Mouse (Mus musculus) frontal cortex, adult 2 months (tissue): ENCODE measurements around the gene Veph1. TPM values are rescaled to one million over a fixed set of nuclear protein-coding genes. Genes with fewer than 3 reads are reported as not detected.
A peak's percentile ranks its signal among the peaks of the same experiment; 100 is the strongest.

Source experiments
- DNase-seq, 2 experiments: peaks; one replicate each; pipeline ENCODE4 v3.0.0; 2022; ENCODE audit warnings: low spot score in 1 of 2; ENCODE audit errors: extremely low spot score in 1 of 2
- polyA plus RNA-seq: library from polyadenylated mRNA; depleted of rRNA; stranded (reverse); fragments of >200 nt; gene quantifications from 2 replicates; pipeline ENCODE4 v1.2.3, GENCODE M21; 2012

The Veph1 gene
- polyA plus RNA-seq, 1 experiment = 0.20 TPM

- DNase-seq = no peak
Measured at GRCm38 (mm10) chr3:66131264-66131950, 165.2 kb downstream of the Veph1 start.

GRCm38 (mm10) chr3:66129689-66130088 lies 166.9 kb downstream of the Veph1 start:
- no peak for DNase-seq

GRCm38 (mm10) chr3:66105493-66105892 lies 191.1 kb downstream of the Veph1 start:
- no peak for DNase-seq

- no peak for DNase-seq
Measured at GRCm38 (mm10) chr3:66102599-66102932, 194.1 kb downstream of the Veph1 start.

- no peak for DNase-seq
Measured at GRCm38 (mm10) chr3:66101809-66102598, 194.6 kb downstream of the Veph1 start.

- DNase-seq = no peak
Measured at GRCm38 (mm10) chr3:66101074-66101473, 195.6 kb downstream of the Veph1 start.

DNA sequence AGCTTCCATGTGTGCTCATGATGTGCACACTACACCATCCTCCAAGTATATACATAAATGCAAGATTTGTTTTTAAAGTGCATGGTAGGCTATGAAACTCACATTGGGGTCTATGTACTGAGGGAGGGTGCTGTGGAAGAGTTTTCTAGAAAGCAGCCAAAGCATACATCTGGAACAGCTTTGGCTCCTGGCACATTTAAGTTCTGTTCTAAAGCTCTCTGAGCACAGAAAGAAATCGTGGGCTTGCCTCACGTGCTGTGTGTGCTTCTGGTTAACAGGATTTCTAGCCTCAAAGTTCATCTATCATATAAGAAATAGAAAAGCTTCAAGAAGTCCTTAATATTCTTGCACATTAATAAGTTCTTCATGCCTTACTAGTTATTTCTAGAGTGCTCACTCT lies 204.9 kb downstream of the Veph1 start:
- DNase-seq = no peak

DNA sequence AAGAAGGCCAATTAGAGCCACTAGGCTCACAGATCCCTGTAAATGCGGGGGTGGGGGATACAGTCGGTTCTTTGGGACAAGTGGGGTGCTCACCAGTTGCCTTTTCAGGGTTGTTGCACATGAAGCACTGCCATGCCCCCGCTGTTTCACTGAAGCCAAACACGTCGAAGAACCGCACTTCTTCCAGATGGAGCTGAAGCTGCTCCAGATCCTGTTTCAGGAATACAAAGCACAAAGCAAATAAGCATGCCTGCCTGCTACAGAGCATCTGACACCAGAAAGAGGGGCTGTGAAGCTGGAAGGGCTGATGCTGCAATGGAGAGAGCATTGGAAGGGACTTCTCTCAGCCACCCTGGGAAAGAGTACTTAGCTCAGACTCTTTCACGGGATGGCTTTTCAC lies 209.0 kb downstream of the Veph1 start:
- DNase-seq = peak in 1 of 2 experiments; percentile 11

DNA sequence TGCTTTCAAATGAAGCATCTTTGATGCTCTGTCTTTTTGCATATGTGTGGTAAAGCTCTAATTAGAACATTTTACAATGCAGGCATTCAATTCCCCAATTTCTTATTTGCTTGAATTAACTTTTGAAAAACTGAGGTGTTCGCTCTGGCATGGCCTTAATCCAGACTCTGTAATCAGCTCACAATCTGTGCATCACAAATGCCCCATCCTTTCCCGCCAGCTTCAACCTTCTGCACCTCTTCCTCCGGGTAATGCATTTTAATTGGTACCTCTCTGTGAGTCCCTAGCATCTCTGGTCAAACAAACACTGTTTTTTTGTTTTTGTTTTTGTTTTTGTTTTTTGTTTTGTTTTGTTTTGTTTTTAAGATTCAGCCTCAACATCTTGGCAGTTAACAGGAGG lies 212.8 kb downstream of the Veph1 start:
- no peak for DNase-seq

GRCm38 (mm10) chr3:66083407-66083806 lies 213.2 kb downstream of the Veph1 start:
- DNase-seq = no peak

DNA sequence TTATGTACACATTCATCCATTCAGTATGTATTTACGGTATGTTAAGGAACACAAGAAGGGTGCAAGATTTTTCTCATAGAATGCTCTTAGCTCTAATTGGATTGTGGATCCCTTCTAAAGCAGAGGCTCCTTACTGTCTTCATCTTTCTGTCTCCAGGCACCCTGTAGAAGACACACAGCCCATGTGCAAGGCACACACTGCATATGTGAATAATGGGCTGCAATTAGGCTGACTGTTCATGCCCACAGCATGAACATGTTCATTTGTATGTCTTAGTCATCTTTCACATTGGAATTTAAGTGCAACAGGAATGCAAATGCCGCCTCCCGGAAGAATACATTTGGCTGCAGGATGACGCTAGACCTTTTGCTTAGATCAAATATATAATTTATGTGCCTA lies 213.7 kb downstream of the Veph1 start:
- peak in 1 of 2 experiments; percentile 6 for DNase-seq

GRCm38 (mm10) chr3:66081363-66081736 lies 215.3 kb downstream of the Veph1 start:
- DNase-seq = no peak

DNA sequence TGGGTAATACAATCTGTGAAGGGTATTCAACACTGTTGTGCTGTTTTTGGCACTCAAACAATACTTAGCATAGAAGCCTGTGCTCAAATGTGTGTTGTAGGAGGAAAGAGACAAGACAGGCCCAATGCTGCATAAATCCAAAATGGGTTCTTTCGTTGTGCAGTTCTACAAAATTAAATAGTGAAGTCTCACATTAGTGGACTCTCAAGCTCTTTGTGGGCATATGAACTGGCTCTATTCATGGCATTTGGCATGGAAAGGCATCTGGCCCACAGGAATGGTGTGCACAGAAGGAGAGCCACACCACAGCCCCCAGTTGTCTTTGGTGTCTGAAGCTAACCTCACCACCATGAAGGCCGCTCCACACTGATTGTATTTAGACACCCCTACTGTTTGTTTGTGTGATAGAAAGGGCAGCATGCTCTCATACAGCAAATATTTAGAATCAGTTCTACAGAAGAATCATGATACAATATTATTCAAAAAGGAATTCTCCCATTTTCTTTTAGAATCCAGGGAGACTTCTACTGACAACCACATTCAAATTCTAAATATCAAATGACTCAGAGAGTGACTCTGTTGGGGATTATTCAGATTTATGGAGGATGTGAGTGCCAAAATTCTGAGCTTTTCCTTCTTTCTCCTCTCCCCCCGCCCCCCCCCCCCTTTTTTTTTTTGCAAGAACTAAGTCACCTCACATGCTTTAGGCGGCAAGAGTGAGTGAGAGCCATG lies 215.8 kb downstream of the Veph1 start:
- peak in 1 of 2 experiments; percentile 30 for DNase-seq

- DNase-seq = peak in 1 of 2 experiments; percentile 33
Measured at GRCm38 (mm10) chr3:66079886-66080285, 216.8 kb downstream of the Veph1 start.

DNA sequence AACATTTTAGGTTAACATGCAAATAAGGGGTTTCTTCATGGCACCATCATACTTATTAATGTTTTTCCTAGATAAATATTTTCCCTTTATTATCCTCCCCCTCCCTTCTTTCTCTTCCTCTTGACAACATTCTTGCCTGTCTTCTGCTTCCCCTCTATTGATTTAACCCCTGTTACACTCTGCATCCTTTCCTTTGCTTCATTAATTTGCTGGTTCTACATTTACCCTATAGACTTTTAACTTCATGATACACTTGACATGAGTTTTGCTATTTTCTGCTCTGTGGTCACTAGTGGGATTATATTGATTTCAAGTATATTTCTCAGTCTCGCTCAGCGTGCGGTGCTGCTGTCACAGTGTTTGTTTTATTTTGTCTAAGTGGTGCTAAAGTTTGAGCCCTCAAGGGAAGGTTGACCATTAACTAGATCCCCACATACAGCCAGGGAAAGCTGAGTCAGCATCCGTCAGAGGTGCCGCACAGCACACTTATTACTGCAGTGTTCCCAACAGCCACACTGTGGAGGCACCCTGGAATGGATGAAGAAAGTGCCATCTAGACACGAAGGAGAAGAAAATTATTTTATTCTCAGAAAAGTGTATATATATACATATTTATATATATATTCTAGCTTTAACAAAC lies 217.6 kb downstream of the Veph1 start:
- no peak for DNase-seq

DNA sequence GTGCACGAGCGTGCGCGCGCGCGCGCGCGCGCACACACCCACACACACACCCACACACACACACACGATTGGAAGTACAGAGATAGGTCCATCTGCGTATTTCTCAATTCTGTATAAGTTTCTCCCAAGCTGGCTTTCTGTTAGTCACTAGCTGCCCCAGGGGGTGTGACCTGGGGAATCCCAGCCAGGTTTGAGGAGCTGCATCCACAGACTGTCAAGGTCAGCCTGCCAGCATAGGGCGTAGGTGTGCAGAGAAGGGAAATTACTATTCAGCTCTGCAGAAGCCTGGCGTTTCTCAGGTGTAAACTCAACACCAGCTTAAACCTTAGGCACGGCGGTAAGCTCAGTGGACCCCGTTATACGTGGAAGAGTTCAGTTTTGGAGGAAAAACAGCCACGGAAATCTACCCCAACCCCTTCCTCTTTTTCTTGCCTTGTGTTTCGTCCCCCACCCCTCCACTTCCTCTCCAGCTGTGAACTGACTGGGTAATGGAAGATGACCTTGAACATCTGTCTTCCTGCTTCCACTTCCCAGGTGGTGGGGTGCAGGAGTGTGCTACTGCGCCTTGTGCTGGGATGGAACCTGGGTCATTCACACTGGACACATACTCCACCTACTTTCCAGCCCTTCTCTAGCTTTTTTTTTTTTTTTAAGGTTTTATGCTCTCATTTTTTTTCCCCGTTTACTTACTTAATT lies 218.5 kb downstream of the Veph1 start:
- DNase-seq = no peak

GRCm38 (mm10) chr3:66070274-66070673 lies 226.4 kb downstream of the Veph1 start:
- DNase-seq = no peak

DNA sequence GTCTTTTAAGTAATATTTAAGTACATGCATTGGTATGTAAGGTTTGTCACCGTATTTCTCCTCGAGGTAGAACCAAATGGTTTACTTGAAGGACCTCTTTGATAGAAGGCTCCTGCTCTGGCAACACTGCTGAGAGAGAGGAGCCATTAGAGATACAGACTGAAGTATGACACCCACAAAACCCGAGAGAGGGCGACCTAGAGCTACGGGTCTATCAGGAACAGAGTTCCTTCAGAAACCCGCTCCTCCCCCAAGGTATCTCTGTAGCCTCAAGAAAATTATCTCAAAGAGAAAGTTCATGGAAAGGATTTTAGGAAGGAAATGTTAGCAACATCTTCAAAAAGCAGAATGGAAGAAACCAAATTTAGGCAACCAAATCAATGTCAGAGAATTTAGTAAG lies 232.8 kb downstream of the Veph1 start:
- DNase-seq = no peak

DNA sequence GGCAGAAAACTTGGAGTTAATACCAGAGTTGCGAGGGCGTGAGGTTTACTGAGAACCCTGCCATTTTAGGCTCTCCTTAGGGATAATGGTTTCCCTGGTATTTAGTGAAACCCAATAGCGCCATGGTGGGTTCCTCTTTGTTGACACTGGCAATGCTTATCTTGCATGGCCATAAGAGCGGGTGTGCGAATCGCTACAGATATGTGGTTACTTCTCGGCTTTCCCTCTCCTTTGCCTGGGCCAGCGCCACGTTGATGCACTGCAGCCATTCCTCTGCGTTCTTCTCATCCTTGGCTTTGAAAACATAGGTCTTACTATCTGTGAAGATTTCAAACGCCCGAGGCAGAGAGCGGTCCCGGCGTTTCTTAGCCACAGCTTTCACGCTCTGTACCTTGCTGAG lies 239.7 kb downstream of the Veph1 start:
- DNase-seq = no peak

DNA sequence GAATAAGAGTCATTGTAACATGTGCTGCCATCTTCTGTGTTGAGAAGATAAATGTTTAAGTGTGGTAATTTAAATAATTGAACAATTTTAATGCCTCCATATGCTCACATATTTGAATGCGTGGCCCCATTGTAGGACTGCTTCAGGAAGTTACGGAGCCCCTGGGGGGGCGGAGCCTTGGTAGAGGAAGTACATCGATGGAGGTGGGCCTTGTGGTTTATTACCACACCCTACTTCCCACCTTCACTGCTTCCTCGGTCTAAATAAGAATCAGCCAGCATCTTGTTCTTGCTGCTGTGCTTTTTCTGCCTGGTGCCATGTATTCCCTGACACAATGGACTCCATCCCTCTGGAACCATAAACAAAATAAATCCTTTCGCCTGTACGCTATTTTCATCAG lies 241.0 kb downstream of the Veph1 start:
- no peak for DNase-seq
